Mouse (Mus musculus): ENCODE results near the gene Top2a.

The Top2a gene

DNA sequence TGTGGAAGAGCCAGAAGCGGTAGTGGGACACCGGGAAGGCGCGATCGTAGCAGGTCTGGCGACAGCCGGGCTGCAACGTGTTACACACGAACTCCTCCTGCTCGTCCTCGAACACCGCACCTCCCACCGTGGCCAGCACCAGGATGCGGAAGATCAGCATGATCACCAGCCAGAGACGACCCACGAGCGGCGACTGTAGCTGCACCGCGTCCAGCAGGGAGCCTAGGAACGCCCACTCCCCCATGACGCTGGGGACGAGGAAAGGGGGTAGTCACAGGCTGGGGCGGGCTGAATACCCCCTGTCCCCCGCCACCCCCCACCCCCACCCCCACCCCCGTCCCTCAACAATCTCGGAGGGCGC, 41.2 kb downstream of the Top2a start, which contains the start of gene Gjd3:
Gjd3 (minus strand) TSS at position 244 of the 361 bp plus-strand sequence.
- DNase-seq (ENCODE audit: low spot score in 2 of 2), result no peak

DNA sequence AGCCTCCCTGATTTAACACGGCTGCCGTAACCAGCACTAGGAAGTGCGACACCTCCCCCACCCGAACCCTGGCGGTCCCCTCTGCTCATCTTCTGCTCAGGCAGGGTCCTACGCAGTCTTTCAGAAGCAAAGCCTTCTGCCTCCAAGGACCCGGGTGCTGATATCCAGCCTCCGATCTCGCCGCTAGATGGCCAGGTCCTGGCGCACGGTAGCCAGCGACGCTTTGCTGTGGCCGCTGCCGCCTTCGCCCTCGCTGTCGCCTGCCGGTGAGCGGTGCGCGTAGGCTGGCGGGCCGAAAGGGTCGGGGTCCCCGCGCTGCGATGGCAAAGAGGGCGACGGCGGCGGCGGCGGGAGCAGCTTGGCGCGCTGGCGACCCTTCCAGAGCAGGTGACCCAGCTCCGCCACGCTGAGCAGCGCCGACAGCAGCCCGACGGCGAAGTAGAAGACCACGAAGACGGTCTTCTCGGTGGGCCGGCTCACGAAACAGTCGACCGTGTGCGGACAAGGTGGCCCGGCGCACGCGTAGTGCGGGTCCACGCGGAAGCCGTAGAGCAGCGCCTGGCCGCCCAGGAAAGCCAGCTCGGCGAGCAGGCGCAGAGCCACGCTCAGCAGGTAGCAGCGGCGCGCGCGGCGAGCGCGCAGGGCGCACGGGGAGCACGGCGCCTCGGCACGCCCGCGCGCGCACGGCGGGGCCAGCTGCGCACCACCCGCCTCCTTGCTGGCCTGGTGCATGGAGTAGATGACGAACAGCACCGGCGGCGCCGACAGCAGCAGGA, 41.8 kb downstream of the Top2a start:
- DNase-seq (ENCODE audit: low spot score in 2 of 2), result no peak

GRCm38 (mm10) chr11:98981289-98981996, 42.5 kb downstream of the Top2a start:
- no peak for DNase-seq (ENCODE audit: low spot score in 2 of 2)

- DNase-seq (ENCODE audit: low spot score in 2 of 2), result no peak
Observed at GRCm38 (mm10) chr11:98979356-98979755, 44.6 kb downstream of the Top2a start.

DNA sequence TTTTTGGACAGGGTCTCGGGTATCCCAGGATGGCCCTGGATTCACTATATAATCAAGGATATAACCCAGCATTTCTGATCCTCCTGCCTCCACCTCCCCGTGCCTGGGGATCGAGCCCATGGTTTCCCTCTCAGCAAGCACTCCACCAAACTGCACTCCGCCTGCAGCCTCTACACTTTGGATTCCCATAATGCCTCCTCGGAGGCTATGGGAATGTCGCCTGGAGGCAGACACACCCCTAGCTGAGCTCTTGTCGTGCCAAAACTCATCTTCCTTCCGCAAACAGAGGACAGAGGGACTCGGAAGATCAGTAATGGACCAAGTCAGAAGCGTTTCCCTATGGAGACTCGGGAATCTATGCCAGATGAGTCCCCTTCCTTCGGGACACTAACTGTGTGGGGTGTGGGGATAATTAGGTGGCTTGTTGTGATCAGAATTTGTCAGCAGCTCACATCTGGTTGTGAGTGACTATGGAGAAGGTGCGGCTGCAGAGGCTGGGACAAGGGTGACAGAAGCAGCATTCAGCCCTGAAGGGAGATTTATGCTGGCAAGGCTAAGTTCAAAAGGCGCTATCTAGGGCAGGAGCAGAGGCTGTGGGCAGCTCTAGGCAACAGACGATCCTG, 45.4 kb downstream of the Top2a start:
- DNase-seq (ENCODE audit: low spot score in 2 of 2), result no peak

DNA sequence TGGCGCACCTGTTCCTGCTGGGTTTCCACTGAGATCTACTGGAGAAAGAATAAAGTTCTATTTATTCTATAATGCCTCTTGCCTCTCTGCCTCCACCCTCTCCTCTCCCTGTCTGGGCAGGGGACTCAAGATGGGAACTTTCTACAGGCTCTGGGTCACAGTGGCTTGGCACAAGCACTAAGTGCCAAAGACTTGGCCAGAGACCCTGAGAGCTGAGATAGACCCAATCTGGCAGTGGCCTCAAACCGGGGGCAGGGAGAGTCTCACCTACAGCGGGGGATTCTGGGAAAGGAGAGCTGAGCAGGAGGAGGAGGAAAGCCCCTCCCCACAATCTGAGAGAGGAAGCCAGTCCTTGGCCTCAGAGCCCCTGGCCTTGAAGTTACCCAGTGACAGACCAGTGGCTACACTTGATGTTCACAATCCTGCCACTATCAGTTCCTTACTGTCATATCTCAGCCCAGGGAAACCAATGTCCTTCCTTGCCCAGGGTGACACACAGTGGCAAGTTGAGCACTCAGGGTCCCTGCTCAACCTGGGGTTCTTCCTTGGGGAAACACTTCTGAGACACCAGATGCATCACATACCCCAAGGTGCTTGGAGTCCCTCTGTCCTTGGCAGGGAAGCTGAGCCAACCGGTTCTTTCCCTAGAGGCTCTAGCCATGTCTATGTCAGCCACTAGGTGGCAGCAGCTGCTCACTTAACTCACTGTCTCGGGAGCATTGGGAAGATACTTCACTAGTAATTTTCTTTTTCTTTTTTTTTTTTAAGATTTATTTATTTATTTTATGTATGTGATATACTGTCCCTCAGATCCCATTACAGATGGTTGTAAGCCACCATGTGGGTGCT, 48.9 kb downstream of the Top2a start:
- peak in 1 of 2 experiments; percentile 56 for DNase-seq (ENCODE audit: low spot score in 2 of 2)

DNA sequence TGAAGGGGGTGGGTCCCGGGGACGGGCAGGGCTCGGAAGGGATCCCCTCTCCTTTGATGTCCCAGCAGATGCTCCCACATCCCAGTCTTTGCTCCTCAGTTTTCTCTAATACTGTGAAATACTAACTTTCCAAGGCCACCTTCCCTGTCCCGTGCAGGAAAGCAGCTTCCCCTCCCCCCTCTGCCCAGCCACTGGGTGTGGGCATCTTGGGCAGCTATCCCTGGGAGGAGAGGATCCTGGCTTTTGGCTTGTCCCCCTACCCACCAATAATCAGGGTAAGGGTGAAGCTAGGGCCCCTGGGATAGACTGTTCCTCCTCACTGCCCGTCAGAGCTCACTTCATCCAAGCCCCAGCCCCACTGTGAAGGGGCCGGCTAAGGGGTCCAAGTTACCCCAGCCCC, 49.8 kb downstream of the Top2a start:
- peak in 1 of 2 experiments; percentile 17 for DNase-seq (ENCODE audit: low spot score in 2 of 2)

- DNase-seq (ENCODE audit: low spot score in 2 of 2), result peak in 1 of 2 experiments; percentile 32
Observed at GRCm38 (mm10) chr11:98973584-98973983, 50.4 kb downstream of the Top2a start.

DNA sequence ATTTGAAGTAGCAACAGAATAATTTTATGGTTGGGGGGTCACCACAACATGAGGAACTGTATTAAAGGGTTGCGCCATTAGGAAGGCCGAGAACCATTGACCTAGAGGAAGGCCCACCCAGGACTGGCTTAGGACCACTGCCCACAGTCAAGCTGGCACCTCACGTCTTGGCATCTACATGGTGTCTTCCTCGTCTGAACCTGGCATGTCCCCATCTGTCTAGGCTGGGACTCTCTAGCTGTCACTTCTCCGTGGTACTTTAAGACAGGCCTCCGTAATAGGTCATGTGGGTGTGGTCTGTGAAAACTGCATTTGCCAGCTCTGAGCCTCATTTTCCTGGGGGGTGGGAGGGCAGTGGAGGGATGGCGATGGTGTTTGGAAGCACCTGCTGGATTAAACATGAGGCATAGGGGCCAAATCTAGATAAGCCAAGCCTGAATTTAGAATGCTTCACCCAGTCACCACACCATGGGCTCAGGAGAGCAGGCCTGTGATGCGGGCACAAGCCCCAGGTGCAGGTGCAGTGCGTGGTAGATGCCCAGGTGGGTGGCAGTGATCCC, 51.1 kb downstream of the Top2a start:
- no peak for DNase-seq (ENCODE audit: low spot score in 2 of 2)

- DNase-seq (ENCODE audit: low spot score in 2 of 2), result peak; percentile 71 to 88
Observed at GRCm38 (mm10) chr11:98972215-98972614, 51.8 kb downstream of the Top2a start.

- DNase-seq (ENCODE audit: low spot score in 2 of 2), result no peak
Observed at GRCm38 (mm10) chr11:98971316-98972031, 52.5 kb downstream of the Top2a start.

DNA sequence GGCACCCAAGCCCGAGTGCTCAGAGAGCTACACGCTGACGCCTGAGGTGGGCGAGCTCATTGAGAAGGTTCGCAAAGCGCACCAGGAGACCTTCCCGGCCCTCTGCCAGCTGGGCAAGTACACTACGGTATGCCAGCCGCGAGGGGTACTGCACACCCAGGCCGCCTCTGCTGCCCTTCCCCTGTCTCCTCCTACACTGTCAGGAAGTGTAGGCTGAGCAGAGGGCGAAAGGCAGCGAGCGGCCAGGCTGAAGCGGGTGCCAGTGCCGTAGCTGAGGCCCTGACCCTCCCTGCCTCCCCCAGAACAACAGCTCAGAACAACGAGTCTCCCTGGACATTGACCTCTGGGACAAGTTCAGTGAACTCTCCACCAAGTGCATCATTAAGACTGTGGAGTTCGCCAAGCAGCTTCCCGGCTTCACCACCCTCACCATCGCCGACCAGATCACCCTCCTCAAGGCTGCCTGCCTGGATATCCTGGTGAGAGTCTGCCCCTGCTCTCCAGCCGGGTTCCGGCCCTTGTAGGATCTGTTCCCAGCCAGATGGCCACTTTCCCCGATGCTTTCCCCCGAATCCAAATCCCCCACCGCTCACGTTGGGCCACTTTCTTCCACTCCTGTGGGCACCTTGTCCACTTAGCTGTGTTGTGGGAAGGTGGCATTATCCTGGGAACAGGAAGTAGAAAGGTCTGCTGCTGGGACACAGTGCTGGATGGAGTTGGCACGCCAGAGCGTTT, 53.6 kb downstream of the Top2a start:
- DNase-seq (ENCODE audit: low spot score in 2 of 2), result no peak

GRCm38 (mm10) chr11:98969496-98969927, 54.5 kb downstream of the Top2a start:
- no peak for DNase-seq (ENCODE audit: low spot score in 2 of 2)

DNA sequence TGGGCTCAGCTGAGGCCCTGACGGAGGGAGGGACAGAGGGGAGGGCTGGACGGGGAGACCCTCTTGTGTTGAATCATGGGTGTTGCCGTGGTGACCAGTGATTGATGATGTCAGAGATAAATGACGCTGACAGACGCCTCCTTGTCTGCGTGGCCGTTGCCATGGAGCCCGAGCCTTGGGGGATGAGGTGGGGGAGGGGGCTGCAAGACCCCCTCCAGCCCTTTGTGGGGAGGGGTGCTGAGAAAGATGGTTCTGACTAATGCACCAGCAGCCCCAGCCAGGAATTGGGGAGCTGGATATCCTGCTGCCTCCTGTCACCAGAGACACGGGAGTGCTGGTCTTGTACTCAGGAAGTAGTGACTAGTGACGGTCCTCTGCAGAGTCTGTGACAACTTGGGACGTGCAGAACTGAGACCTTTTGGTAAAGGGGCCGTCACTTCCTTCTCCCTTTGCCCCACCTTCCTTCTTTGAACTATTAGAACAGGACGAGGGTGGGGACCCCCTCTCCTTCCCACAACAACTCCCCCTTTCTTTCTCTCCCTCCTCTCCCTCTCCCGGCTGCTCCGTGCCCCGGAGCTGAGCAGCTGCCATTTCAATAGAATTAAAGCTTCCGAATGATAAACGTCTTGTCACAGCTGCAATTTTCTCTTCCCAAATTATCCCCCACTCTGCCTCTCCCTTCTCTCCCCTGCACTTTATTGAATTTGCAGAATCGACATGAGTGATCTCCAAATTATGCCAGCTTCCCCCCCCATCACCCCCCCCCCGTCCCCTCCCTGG, 55.1 kb downstream of the Top2a start:
- DNase-seq (ENCODE audit: low spot score in 2 of 2), result no peak

- no peak for DNase-seq (ENCODE audit: low spot score in 2 of 2)
Observed at GRCm38 (mm10) chr11:98968079-98968478, 55.9 kb downstream of the Top2a start.

DNA sequence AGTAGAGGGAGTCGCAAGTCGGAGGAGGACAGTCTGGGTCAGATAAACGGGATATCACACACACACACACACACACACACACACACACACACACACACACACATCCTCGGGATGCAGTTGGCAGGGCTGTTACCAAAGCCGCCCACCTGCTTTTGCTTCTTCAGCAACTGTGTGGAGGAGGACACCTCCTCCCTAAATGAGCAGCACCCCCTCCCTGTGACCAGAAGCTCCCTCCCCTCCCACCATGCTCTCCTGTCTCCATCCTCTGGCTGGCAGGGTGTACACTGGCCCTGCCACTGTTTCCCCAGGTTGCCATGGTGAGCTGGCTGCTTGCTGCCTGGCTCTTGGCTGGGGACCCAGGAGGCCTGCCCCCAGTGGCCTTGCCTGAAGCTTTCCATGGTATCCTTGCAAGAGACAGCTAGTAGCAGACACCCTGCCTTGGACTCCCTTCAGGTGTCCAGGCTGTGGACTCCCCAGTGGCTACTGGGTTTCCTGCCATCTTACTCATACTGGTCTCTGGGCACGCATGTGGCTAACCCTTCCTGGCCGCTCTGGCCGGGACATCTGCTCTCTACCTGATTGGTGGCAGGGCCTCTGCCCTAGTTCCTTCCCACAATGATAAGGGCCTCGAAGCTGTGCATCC, 57.4 kb downstream of the Top2a start:
- peak; percentile 75 to 78 for DNase-seq (ENCODE audit: low spot score in 2 of 2)

- DNase-seq (ENCODE audit: low spot score in 2 of 2), result no peak
Observed at GRCm38 (mm10) chr11:98965416-98966077, 58.4 kb downstream of the Top2a start.
